Mouse (Mus musculus) 3T3-L1 (cell line): ENCODE measurements at regions not wholly inside any gene's neighbourhood (a gene's known extent, or its start where the extent isn't known, plus 50 kb on each side); places are given as distances from the start of the nearest gene placed in this dataset.

Experiments
- DNase-seq: peaks from one replicate; pipeline ENCODE4 v3.0.0-alpha.2; 2015; ENCODE audit warnings: low read depth, low spot score

- DNase-seq = no peak
These were observed 883.8 kb downstream of the Gbe1 start for GRCm38 (mm10) chr16:71197523-71197922.

GRCm38 (mm10) chr16:71208806-71209205 lies 895.1 kb downstream of the Gbe1 start:
- DNase-seq = peak; percentile 14

GRCm38 (mm10) chr16:71224469-71224868 lies 910.7 kb downstream of the Gbe1 start:
- no peak for DNase-seq

GRCm38 (mm10) chr16:71230104-71230653 lies 916.4 kb downstream of the Gbe1 start:
- no peak for DNase-seq

- DNase-seq = no peak
These were observed 929.3 kb downstream of the Gbe1 start for GRCm38 (mm10) chr16:71243065-71243464.

- no peak for DNase-seq
These were observed 929.7 kb downstream of the Gbe1 start for GRCm38 (mm10) chr16:71243480-71243879.

- DNase-seq = peak; percentile 82
These were observed 933.9 kb downstream of the Gbe1 start for GRCm38 (mm10) chr16:71247516-71248139.

GRCm38 (mm10) chr16:71255740-71256139 lies 942.0 kb downstream of the Gbe1 start:
- DNase-seq = no peak

GRCm38 (mm10) chr16:71256175-71256574 lies 942.4 kb downstream of the Gbe1 start:
- peak; percentile 68 for DNase-seq

GRCm38 (mm10) chr16:71267191-71267590 lies 953.4 kb downstream of the Gbe1 start:
- DNase-seq = no peak
